Mouse (Mus musculus): ENCODE data around the gene Zeb2. TPM values are rescaled to one million over a fixed set of nuclear protein-coding genes. Genes with fewer than 3 reads are reported as not detected.

Zeb2 gene
- polyA plus RNA-seq, 1 experiment from 2014 or later, result 13.1 TPM

DNA sequence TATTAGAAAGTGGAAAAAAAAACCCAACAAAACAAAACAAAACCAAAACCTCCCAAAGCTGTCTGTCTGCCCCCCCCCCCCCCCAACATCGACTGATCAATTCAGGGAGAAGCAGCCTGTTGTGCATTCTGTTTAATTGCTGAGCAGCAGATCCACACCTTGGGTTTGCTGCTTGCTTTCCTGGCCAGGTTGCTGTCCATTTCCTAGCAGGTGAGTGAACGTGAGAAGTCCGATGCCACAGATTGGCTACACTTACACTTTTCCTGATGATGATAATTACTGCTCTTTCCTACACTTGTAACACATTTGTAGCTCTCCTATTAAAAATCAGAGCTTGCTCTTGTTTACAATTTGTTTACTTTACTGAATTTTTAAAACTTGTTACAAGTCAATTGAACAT lies 926 bp upstream of the Zeb2 start:
- no peak for TF ChIP-seq CTCF (IDR thresholded peaks at IDR 0.05; ENCODE audit: low read depth)
- peaks cover 37% of the 10 kb centered on the region for H3K27me3 ChIP-seq (replicated peaks; ENCODE audit: control insufficient read depth, insufficient read depth, low read length)

DNA sequence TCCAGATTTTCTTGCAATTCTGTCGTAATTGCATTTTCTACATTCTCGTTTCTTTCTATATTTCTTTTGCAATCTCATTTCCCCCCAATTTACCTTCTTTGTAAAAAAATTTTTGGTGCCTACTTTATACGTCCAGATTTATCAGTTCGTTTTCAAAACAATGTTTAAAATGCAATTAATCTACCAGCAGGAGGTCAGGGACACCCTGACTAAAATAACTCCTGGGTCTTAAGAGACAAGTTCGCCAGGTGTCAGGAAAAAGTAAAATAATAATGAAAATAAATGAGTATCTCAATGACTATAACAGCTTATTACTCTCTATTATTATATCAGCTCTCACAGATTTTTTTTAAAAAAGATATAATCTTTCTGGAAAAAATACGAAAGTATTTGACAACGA lies 397 bp upstream of the Zeb2 start:
- peak overlapping the region; percentile 58 for H3K4me3 ChIP-seq (ENCODE audit: low read depth, low read length)
- H3K9ac ChIP-seq (ENCODE audit: low read depth, low read length), result 0 out of 2 replicates have a peak overlapping the region, but pooled peaks have one; percentile 53
- ATAC-seq, result no peak
- H3K9me3 ChIP-seq (ENCODE audit: control insufficient read depth), result no peaks in the 10 kb centered on the region
- H3K36me3 ChIP-seq (ENCODE audit: control insufficient read depth, insufficient read depth), result no peaks in the 10 kb centered on the region
- peaks cover 41% of the 10 kb centered on the region for H3K27me3 ChIP-seq (replicated peaks; ENCODE audit: control insufficient read depth, insufficient read depth, low read length)
- 33% methylated on average over 7 of the region's 7 CpGs for WGBS
- H3K4me1 ChIP-seq (replicated peaks; ENCODE audit: control insufficient read depth, insufficient read depth, low read length), result no peaks in the 10 kb centered on the region
- no peak for TF ChIP-seq CTCF (IDR thresholded peaks at IDR 0.05; ENCODE audit: low read depth)
- H3K27ac ChIP-seq (ENCODE audit: low read depth, low read length), result peak overlapping the region; percentile 70
- peak overlapping the region; percentile 72 for H3K4me2 ChIP-seq (replicated peaks; ENCODE audit: low read depth)

More for the DNA sequence above, 926 bp upstream of the Zeb2 start:
- WGBS, result 53% methylated on average over 3 of the region's 3 CpGs
- Histone ChIP-seq H3K4me3 (ENCODE audit: low read depth, low read length) (no peak overlapping the region), H3K27ac (ENCODE audit: low read depth, low read length) (no peak overlapping the region; the same call in 1 of the 2 replicates), H3K4me2 (replicated peaks; ENCODE audit: low read depth) (peak overlapping the region; percentile 41; the same call in 1 of the 2 replicates), H3K4me1 (replicated peaks; ENCODE audit: control insufficient read depth, insufficient read depth, low read length) (no peaks in the 10 kb centered on the region), H3K9ac (ENCODE audit: low read depth, low read length) (no peak overlapping the region), H3K36me3 (ENCODE audit: control insufficient read depth, insufficient read depth) (no peaks in the 10 kb centered on the region), H3K9me3 (ENCODE audit: control insufficient read depth) (no peaks in the 10 kb centered on the region)
- no peak for ATAC-seq

GRCm38 (mm10) chr2:45116531-45117024 lies 617 bp downstream of the Zeb2 start:
- under 1% methylated on average over 25 of the region's 25 CpGs for WGBS
- no peak for ATAC-seq

DNA sequence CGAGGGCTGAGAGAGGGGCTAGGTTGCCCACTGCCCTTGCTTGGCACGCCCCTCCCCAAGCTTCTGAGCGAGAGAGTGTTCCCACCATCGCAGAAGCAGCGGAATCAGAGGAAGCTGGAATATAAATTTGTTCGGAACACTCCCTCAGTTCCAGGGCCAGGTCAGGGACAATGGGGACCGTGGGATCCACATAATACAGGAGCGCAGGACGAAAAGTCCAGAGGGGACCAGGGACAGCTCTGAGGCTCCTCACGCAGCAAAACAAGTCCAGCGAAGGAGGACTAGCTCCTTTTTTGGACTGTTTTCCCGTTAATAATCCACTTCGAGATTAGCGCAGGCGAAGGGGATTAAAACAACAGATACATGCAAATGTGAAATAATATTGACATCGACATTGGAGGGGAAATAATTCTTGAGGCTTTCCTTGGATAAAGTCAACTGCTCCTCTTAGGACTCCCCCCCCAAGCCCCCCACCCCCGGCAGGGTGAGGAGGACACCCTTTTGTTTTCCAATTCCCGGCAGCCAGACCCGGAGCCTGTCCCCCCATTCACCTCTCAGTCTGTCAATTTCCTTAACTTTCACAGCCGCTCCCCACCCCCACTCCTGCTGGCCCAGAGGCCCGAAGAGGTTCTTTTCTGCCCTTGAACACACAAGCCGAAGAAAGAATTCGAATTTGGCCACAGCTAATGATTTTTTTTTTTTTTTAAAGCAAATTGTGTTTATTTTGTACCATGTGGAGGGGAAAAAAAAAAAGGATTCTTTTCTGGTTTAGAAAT lies 1.3 kb downstream of the Zeb2 start:
- Histone ChIP-seq H3K4me3 (ENCODE audit: low read depth, low read length) (peak overlapping the region; percentile 58), H3K27me3 (replicated peaks; ENCODE audit: control insufficient read depth, insufficient read depth, low read length) (peaks cover 51% of the 10 kb centered on the region), H3K9ac (ENCODE audit: low read depth, low read length) (peak overlapping the region; percentile 41; the same call in 1 of the 2 replicates), H3K27ac (ENCODE audit: low read depth, low read length) (peak overlapping the region; percentile 70), H3K4me2 (replicated peaks; ENCODE audit: low read depth) (peak overlapping the region; percentile 72), H3K9me3 (ENCODE audit: control insufficient read depth) (no peaks in the 10 kb centered on the region), H3K4me1 (replicated peaks; ENCODE audit: control insufficient read depth, insufficient read depth, low read length) (no peaks in the 10 kb centered on the region), H3K36me3 (ENCODE audit: control insufficient read depth, insufficient read depth) (no peaks in the 10 kb centered on the region)
- no peak for ATAC-seq
- WGBS, result 5% methylated on average over 23 of the region's 23 CpGs
- no peak for TF ChIP-seq CTCF (IDR thresholded peaks at IDR 0.05; ENCODE audit: low read depth)

More at GRCm38 (mm10) chr2:45116531-45117024, 617 bp downstream of the Zeb2 start:
- TF ChIP-seq CTCF (IDR thresholded peaks at IDR 0.05; ENCODE audit: low read depth), result no peak
- Histone ChIP-seq H3K27me3 (replicated peaks; ENCODE audit: control insufficient read depth, insufficient read depth, low read length) (peaks cover 45% of the 10 kb centered on the region), H3K4me3 (ENCODE audit: low read depth, low read length) (peak overlapping the region; percentile 58), H3K9ac (ENCODE audit: low read depth, low read length) (peak overlapping the region; percentile 53), H3K4me2 (replicated peaks; ENCODE audit: low read depth) (peak overlapping the region; percentile 72), H3K9me3 (ENCODE audit: control insufficient read depth) (no peaks in the 10 kb centered on the region), H3K36me3 (ENCODE audit: control insufficient read depth, insufficient read depth) (no peaks in the 10 kb centered on the region), H3K27ac (ENCODE audit: low read depth, low read length) (peak overlapping the region; percentile 70), H3K4me1 (replicated peaks; ENCODE audit: control insufficient read depth, insufficient read depth, low read length) (no peaks in the 10 kb centered on the region)

DNA sequence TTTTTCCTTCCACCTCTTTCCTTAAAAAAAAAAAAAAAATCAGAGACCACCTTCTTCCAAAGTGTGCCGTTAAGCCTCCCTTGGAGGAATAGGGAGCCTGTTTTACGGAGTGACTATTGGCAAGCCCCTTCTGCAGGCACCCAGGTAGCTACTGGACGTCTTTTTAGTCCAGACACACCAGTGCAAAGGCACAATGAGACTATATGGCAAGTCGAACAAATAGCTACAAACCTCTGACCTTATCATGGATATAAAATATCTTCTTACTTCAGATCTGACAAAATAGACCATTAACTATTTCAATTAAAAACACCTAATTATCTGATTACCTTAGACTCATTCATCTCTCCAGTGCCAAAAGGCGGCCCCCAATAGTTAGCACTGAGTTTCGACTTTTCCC lies 2.0 kb downstream of the Zeb2 start:
- WGBS, result 20% methylated on average over 6 of the region's 6 CpGs
- H3K27ac ChIP-seq (ENCODE audit: low read depth, low read length), result no peak overlapping the region
- TF ChIP-seq CTCF (IDR thresholded peaks at IDR 0.05; ENCODE audit: low read depth), result no peak
- H3K4me3 ChIP-seq (ENCODE audit: low read depth, low read length), result no peak overlapping the region; the same call in 1 of the 2 replicates
- no peak for ATAC-seq
- peaks cover 56% of the 10 kb centered on the region for H3K27me3 ChIP-seq (replicated peaks; ENCODE audit: control insufficient read depth, insufficient read depth, low read length)
- H3K9ac ChIP-seq (ENCODE audit: low read depth, low read length), result no peak overlapping the region
- no peaks in the 10 kb centered on the region for H3K36me3 ChIP-seq (ENCODE audit: control insufficient read depth, insufficient read depth)
- H3K4me1 ChIP-seq (replicated peaks; ENCODE audit: control insufficient read depth, insufficient read depth, low read length), result no peaks in the 10 kb centered on the region
- no peaks in the 10 kb centered on the region for H3K9me3 ChIP-seq (ENCODE audit: control insufficient read depth)
- H3K4me2 ChIP-seq (replicated peaks; ENCODE audit: low read depth), result peak overlapping the region; percentile 72

- H3K4me3 ChIP-seq (ENCODE audit: low read depth, low read length), result no peak overlapping the region
- H3K9ac ChIP-seq (ENCODE audit: low read depth, low read length), result 0 out of 2 replicates have a peak overlapping the region, but pooled peaks have one; percentile 1
- H3K4me1 ChIP-seq (replicated peaks; ENCODE audit: control insufficient read depth, insufficient read depth, low read length), result no peaks in the 10 kb centered on the region
- WGBS, result 37% methylated on average over 2 of the region's 2 CpGs
- H3K27ac ChIP-seq (ENCODE audit: low read depth, low read length), result no peak overlapping the region
- peak overlapping the region; percentile 72; the same call in 1 of the 2 replicates for H3K4me2 ChIP-seq (replicated peaks; ENCODE audit: low read depth)
- no peaks in the 10 kb centered on the region for H3K9me3 ChIP-seq (ENCODE audit: control insufficient read depth)
- no peaks in the 10 kb centered on the region for H3K36me3 ChIP-seq (ENCODE audit: control insufficient read depth, insufficient read depth)
- no peak for TF ChIP-seq CTCF (IDR thresholded peaks at IDR 0.05; ENCODE audit: low read depth)
- peaks cover 60% of the 10 kb centered on the region for H3K27me3 ChIP-seq (replicated peaks; ENCODE audit: control insufficient read depth, insufficient read depth, low read length)
- no peak for ATAC-seq
These were observed 2.6 kb downstream of the Zeb2 start for GRCm38 (mm10) chr2:45114596-45114995.

All from intestine, postnatal 0 days (tissue).